ENCODE assay signal across 8 mouse cellular contexts in the genomic region with DNA sequence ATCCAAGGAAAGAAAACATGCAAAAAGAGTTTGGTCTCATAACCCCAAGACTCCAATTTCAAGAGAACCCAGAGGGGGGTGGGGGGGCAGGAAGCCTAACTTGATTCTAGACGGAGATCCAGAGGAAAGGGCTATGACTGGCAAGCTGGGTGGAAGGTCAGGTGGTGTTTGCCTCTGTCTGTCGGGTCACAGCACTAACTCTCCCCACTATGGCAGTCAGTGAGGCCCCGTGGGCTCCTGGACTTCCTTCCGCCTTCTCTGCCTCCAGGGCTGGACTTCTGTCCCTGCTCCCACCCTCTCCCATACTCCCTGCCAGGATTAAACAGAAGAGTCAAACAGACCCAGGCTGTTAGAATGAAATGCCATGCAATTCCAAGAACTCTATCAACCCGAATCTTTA. TPM values are rescaled to one million over a fixed set of nuclear protein-coding genes. Genes with fewer than 3 reads are reported as not detected.
DNase-seq lines count a peak whose midpoint lies in the region; ATAC-seq and TF ChIP-seq lines count a peak whose summit lies in the region.

No protein-coding gene starts in this region.

- TF ChIP-seq RAD21 in CH12.LX (IDR thresholded peaks at IDR 0.05; ENCODE audit: low read depth, low read length), result no peak

- dilution Hi-C loops in CH12.LX (cut with MboI; ENCODE audit: extremely low pct_ligation_motif_present, extremely low pct_unique_long_range_greater_than_20kb, low sequenced_read_pairs), result no loop called here

- H3K79me2 ChIP-seq in CH12.LX (replicated peaks; ENCODE audit: control insufficient read depth, extremely low read depth, insufficient read depth, poor library complexity, severe bottlenecking), result peaks cover 91% of the 10 kb centered on the region

- H3K27ac ChIP-seq in heart, embryonic 14.5 days (replicated peaks in 1 of 2; ENCODE audit: control insufficient read depth in 1 of 2, insufficient read depth in 1 of 2, low read depth in 2 of 2, low read length in 2 of 2), result peak overlapping the region; percentile 42 to 90; a peak in 3 of 4 replicates
- peak overlapping the region; percentile 92 for H3K27ac ChIP-seq in CH12.LX (ENCODE audit: insufficient read depth, low read depth)
- peak overlapping the region; percentile 18; the same call in 1 of the 2 replicates for H3K27ac ChIP-seq in intestine, embryonic 14.5 days (ENCODE audit: low read depth)
- H3K27ac ChIP-seq in liver, embryonic 16.5 days (ENCODE audit: low read length), result peak overlapping the region; percentile 34

- no peak for TF ChIP-seq CTCF in CH12.LX (conservative IDR thresholded peaks at IDR 0.05 in 1 of 2, IDR thresholded peaks at IDR 0.05 in 1 of 2; ENCODE audit: low read depth in 2 of 2, low read length in 2 of 2)

- TF ChIP-seq POLR2A in CH12.LX (IDR thresholded peaks at IDR 0.05; ENCODE audit: low read depth, low read length), result no peak

- H3K9ac ChIP-seq in heart, embryonic 14.5 days (ENCODE audit: low read length), result peak overlapping the region; percentile 32; the same call in 1 of the 2 replicates
- H3K9ac ChIP-seq in CH12.LX (ENCODE audit: insufficient read depth, low read depth), result no peak overlapping the region
- H3K9ac ChIP-seq in intestine, embryonic 14.5 days (ENCODE audit: low read length), result no peak overlapping the region
- H3K9ac ChIP-seq in liver, embryonic 16.5 days (ENCODE audit: low read depth, low read length), result no peak overlapping the region

- WGBS in heart, embryonic 14.5 days, result 20% methylated on average over 5 of the region's 5 CpGs
- 31% methylated on average over 5 of the region's 5 CpGs for WGBS in intestine, embryonic 14.5 days
- WGBS in liver, embryonic 16.5 days (ENCODE audit: insufficient replicate concordance), result 25% methylated on average over 5 of the region's 5 CpGs

- peaks cover 37 to 85% of the 10 kb centered on the region in 2 experiments for H3K4me1 ChIP-seq in heart, embryonic 14.5 days (ENCODE audit: control insufficient read depth in 2 of 2, insufficient read depth in 2 of 2, low read length in 2 of 2)
- peaks cover 29 to 87% of the 10 kb centered on the region in 2 experiments for H3K4me1 ChIP-seq in CH12.LX (ENCODE audit: control insufficient read depth in 1 of 2, insufficient read depth in 2 of 2)
- H3K4me1 ChIP-seq in intestine, embryonic 14.5 days (replicated peaks; ENCODE audit: control insufficient read depth, insufficient read depth, low read length), result peaks cover 34% of the 10 kb centered on the region
- H3K4me1 ChIP-seq in liver, embryonic 16.5 days (ENCODE audit: control insufficient read depth, low read depth, low read length), result peaks cover 70% of the 10 kb centered on the region

- ATAC-seq in heart, embryonic 14.5 days (ENCODE audit: insufficient number of reproducible peaks, insufficient read depth, low FRiP score, low read depth), result no peak
- ATAC-seq in intestine, embryonic 14.5 days (replicated peaks; ENCODE audit: low FRiP score, low TSS enrichment, low read depth), result no peak
- ATAC-seq in liver, embryonic 16.5 days (ENCODE audit: low read depth), result peak; percentile 22; the same call in 1 of the 2 replicates

- peaks cover 22% of the 10 kb centered on the region for H3K36me3 ChIP-seq in heart, embryonic 14.5 days (ENCODE audit: control insufficient read depth, insufficient read depth, low read length)
- peaks cover 29 to 56% of the 10 kb centered on the region in 2 experiments for H3K36me3 ChIP-seq in CH12.LX (replicated peaks in 1 of 2; ENCODE audit: control insufficient read depth in 1 of 2, insufficient read depth in 1 of 2, low read length in 1 of 2)
- H3K36me3 ChIP-seq in intestine, embryonic 14.5 days (ENCODE audit: control insufficient read depth, insufficient read depth, low read length), result peaks cover 20% of the 10 kb centered on the region
- peaks cover 10% of the 10 kb centered on the region for H3K36me3 ChIP-seq in liver, embryonic 16.5 days (ENCODE audit: control insufficient read depth, insufficient read depth)

- no peaks in the 10 kb centered on the region for H3K9me3 ChIP-seq in heart, embryonic 14.5 days (ENCODE audit: control insufficient read depth, low read length)
- H3K9me3 ChIP-seq in CH12.LX (replicated peaks; ENCODE audit: low read length), result no peaks in the 10 kb centered on the region
- H3K9me3 ChIP-seq in intestine, embryonic 14.5 days (ENCODE audit: control insufficient read depth, low read length), result no peaks in the 10 kb centered on the region
- no peaks in the 10 kb centered on the region for H3K9me3 ChIP-seq in liver, embryonic 16.5 days (replicated peaks; ENCODE audit: control insufficient read depth, low read length)

- in situ Hi-C loops in CH12.LX (cut with MboI; ENCODE audit: low pct_ligation_motif_present, low pct_unique_long_range_greater_than_20kb, low sequenced_read_pairs), result no loop called here

- 0 out of 2 replicates have a peak, but pooled peaks have one; percentile 22 for TF ChIP-seq EP300 in CH12.LX (IDR thresholded peaks at IDR 0.05; ENCODE audit: low read length)

- H3K27me3 ChIP-seq in heart, embryonic 14.5 days (ENCODE audit: control insufficient read depth, insufficient read depth, low read length), result no peaks in the 10 kb centered on the region
- H3K27me3 ChIP-seq in CH12.LX (replicated peaks), result no peaks in the 10 kb centered on the region
- H3K27me3 ChIP-seq in intestine, embryonic 14.5 days (replicated peaks; ENCODE audit: control insufficient read depth, insufficient read depth, low read length), result no peaks in the 10 kb centered on the region
- H3K27me3 ChIP-seq in liver, embryonic 16.5 days (ENCODE audit: control insufficient read depth, insufficient read depth, low read depth, low read length), result no peaks in the 10 kb centered on the region

- no peak overlapping the region for H3K4me3 ChIP-seq in heart, embryonic 14.5 days (ENCODE audit: control insufficient read depth in 1 of 2, insufficient read depth in 1 of 2, low read depth in 1 of 2, low read length in 2 of 2)
- H3K4me3 ChIP-seq in CH12.LX (replicated peaks in 1 of 3; ENCODE audit: low read depth in 2 of 3, low read length in 2 of 3, poor library complexity in 1 of 3), result peak overlapping the region in 1 of 3 experiments; percentile 13
- H3K4me3 ChIP-seq in intestine, embryonic 14.5 days (ENCODE audit: low read depth, low read length), result no peak overlapping the region
- H3K4me3 ChIP-seq in liver, embryonic 16.5 days (ENCODE audit: low read depth, low read length), result no peak overlapping the region

- peak overlapping the region; percentile 38 for H3K4me2 ChIP-seq in heart, embryonic 14.5 days (ENCODE audit: low read length)
- peak overlapping the region; percentile 98 for H3K4me2 ChIP-seq in CH12.LX (ENCODE audit: insufficient read depth, low read depth, poor library complexity, severe bottlenecking)
- H3K4me2 ChIP-seq in intestine, embryonic 14.5 days (ENCODE audit: low read length), result no peak overlapping the region
- H3K4me2 ChIP-seq in liver, embryonic 16.5 days (ENCODE audit: low read depth, low read length), result peak overlapping the region; percentile 12

- intact Hi-C loops in heart, postnatal 14 days (cut with DNase I), result no loop called here

- DNase-seq in heart, postnatal 14 days, result no peak
- DNase-seq in CH12.LX (ENCODE audit: extremely low read depth), result no peak
- no peak for DNase-seq in intestine, embryonic 14.5 days (ENCODE audit: low spot score)
- DNase-seq in left cerebral cortex, adult 8-10 months (ENCODE audit: low spot score in 2 of 2), result no peak
- no peak for DNase-seq in spleen, adult 12 weeks (ENCODE audit: low spot score)
- DNase-seq in cerebellum, adult 9-10 months, result no peak

TF ChIP-seq in CH12.LX, 34 proteins besides CTCF, POLR2A, EP300 and RAD21 (continues in another document):
- no peak for TF ChIP-seq USF2 (conservative IDR thresholded peaks at IDR 0.05; ENCODE audit: low read depth, low read length)
- TF ChIP-seq ZC3H11A (IDR thresholded peaks at IDR 0.05; ENCODE audit: low read depth, low read length), result no peak
- TF ChIP-seq MAZ (IDR thresholded peaks at IDR 0.05; ENCODE audit: low read depth, low read length), result no peak
- TF ChIP-seq NRF1 (IDR thresholded peaks at IDR 0.05; ENCODE audit: low read depth, low read length), result no peak
- no peak for TF ChIP-seq SMC3 (IDR thresholded peaks at IDR 0.05; ENCODE audit: low read depth, low read length)
- no peak for TF ChIP-seq CHD2 (IDR thresholded peaks at IDR 0.05; ENCODE audit: low read length)
- TF ChIP-seq ZNF384 (IDR thresholded peaks at IDR 0.05; ENCODE audit: low read depth, low read length), result no peak
- TF ChIP-seq UBTF (IDR thresholded peaks at IDR 0.05; ENCODE audit: low read depth, low read length), result 0 out of 2 replicates have a peak, but pooled peaks have one; percentile 41
- no peak for TF ChIP-seq JUND (conservative IDR thresholded peaks at IDR 0.05; ENCODE audit: low read depth, low read length)
- TF ChIP-seq ZMIZ1 (IDR thresholded peaks at IDR 0.05; ENCODE audit: low read depth, low read length), result no peak
- TF ChIP-seq MYC (IDR thresholded peaks at IDR 0.05; ENCODE audit: low read depth, low read length), result 0 out of 2 replicates have a peak, but pooled peaks have one; percentile 40
- 0 out of 2 replicates have a peak, but pooled peaks have one; percentile 11 for TF ChIP-seq HCFC1 (IDR thresholded peaks at IDR 0.05; ENCODE audit: low read depth, low read length)
- TF ChIP-seq ETS1 (conservative IDR thresholded peaks at IDR 0.05; ENCODE audit: low read depth, low read length), result no peak
- no peak for TF ChIP-seq JUN (IDR thresholded peaks at IDR 0.05; ENCODE audit: insufficient read depth, low read depth, low read length)
- no peak for TF ChIP-seq MXI1 (IDR thresholded peaks at IDR 0.05; ENCODE audit: low read depth, low read length)
- TF ChIP-seq KAT2A (IDR thresholded peaks at IDR 0.05; ENCODE audit: insufficient replicate concordance, low read length), result no peak
- TF ChIP-seq MAFK (IDR thresholded peaks at IDR 0.05; ENCODE audit: insufficient replicate concordance, low read length), result no peak
- no peak for TF ChIP-seq MAX (IDR thresholded peaks at IDR 0.05; ENCODE audit: low read length)
- no peak for TF ChIP-seq IRF4 (IDR thresholded peaks at IDR 0.05; ENCODE audit: low read depth, low read length)
- TF ChIP-seq SIN3A (IDR thresholded peaks at IDR 0.05; ENCODE audit: low read length), result peak; percentile 57
- TF ChIP-seq PAX5 (IDR thresholded peaks at IDR 0.05; ENCODE audit: low read length), result no peak
- TF ChIP-seq E2F4 (IDR thresholded peaks at IDR 0.05; ENCODE audit: insufficient replicate concordance, low read depth, low read length), result no peak

RNA-seq across cellular contexts. Expression of a gene that starts 30.9 kb away (rescaled TPM):
- 181 and 194 TPM in 2 replicates for polyA plus RNA-seq in heart, embryonic 14.5 days (2014; fragmentation: Nextera tagmentation; extraction: Ambion mirVana)
- total RNA-seq in heart, postnatal 14 days (2021), result 100 to 1,000 TPM; 251 to 264 TPM
- total RNA-seq in CH12.LX (2012; rRNA removed) (124 and 154 TPM in 2 replicates), CH12.LX (2014; rRNA removed) (182 and 199 TPM in 2 replicates)
- 198 and 214 TPM in 2 replicates for polyA plus RNA-seq in CH12.LX (2012; ENCODE audit: insufficient read length, low read depth)
- 107 and 114 TPM in 2 replicates for polyA plus RNA-seq in intestine, embryonic 14.5 days (2014; fragmentation: Nextera tagmentation; extraction: Ambion mirVana)
- polyA plus RNA-seq in liver, embryonic 16.5 days (2015; fragmentation: Nextera tagmentation; extraction: Ambion mirVana), result 109 and 110 TPM in 2 replicates
- 10 to 100 TPM; 40.1 to 47.4 (median 42.7) TPM for total RNA-seq in left cerebral cortex, adult 8-10 months (2022)

Comparison
In these comparisons a context has a peak if more than half of its experiments do, and no peak if none do; other contexts are left out.
1. H3K27ac ChIP-seq: peak in every context shown above with its lines; median percentile 92 in CH12.LX; 66 in heart, embryonic 14.5 days; 34 in liver, embryonic 16.5 days; 18 in intestine, embryonic 14.5 days.